Comparison of ENCODE assay signal across 29 mouse cellular contexts in genomic region chr5:92967906-92968305, GRCm38 (mm10).
"Had no signal": no experiment of that assay in that cellular context is flagged by ENCODE, and none has a peak within 500 bp of the region (broad histone marks: within the 10 kb centered on the region; RNA-seq: fewer than 3 reads in every experiment).

No protein-coding gene starts in this region.

- H3K4me3 ChIP-seq: limb, embryonic 10.5 days; limb, embryonic 12.5 days; limb, embryonic 13.5 days; limb, embryonic 15.5 days; liver, embryonic 12.5 days; liver, embryonic 13.5 days; liver, embryonic 15.5 days; lung, embryonic 15.5 days; megakaryocyte, embryonic 14.5 days; midbrain, embryonic 10.5 days; midbrain, embryonic 12.5 days; midbrain, embryonic 13.5 days; midbrain, embryonic 15.5 days; myocyte had no signal

- H3K4me1 ChIP-seq: limb, embryonic 15.5 days; liver, embryonic 12.5 days; liver, embryonic 13.5 days; liver, embryonic 15.5 days; lung, embryonic 15.5 days; midbrain, embryonic 10.5 days; midbrain, embryonic 12.5 days; midbrain, embryonic 13.5 days; midbrain, embryonic 15.5 days had no signal

- H3K27me3 ChIP-seq: limb, embryonic 12.5 days; limb, embryonic 13.5 days; limb, embryonic 15.5 days; liver, embryonic 13.5 days; liver, embryonic 15.5 days; lung, embryonic 15.5 days; midbrain, embryonic 12.5 days; midbrain, embryonic 13.5 days; midbrain, embryonic 15.5 days had no signal

- H3K27ac ChIP-seq: limb, embryonic 10.5 days; limb, embryonic 12.5 days; limb, embryonic 13.5 days; limb, embryonic 15.5 days; liver, embryonic 12.5 days; liver, embryonic 13.5 days; liver, embryonic 14.5 days; liver, embryonic 15.5 days; lung, embryonic 15.5 days; macrophage; midbrain, embryonic 10.5 days; midbrain, embryonic 12.5 days; midbrain, embryonic 13.5 days; midbrain, embryonic 15.5 days had no signal

- H3K4me2 ChIP-seq: limb, embryonic 12.5 days; limb, embryonic 13.5 days; limb, embryonic 15.5 days; liver, embryonic 11.5 days; liver, embryonic 12.5 days; liver, embryonic 13.5 days; liver, embryonic 15.5 days; lung, embryonic 14.5 days; lung, embryonic 15.5 days; midbrain, embryonic 11.5 days; midbrain, embryonic 12.5 days; midbrain, embryonic 13.5 days; midbrain, embryonic 15.5 days had no signal

- H3K36me3 ChIP-seq: limb, embryonic 15.5 days; liver, embryonic 13.5 days; liver, embryonic 15.5 days had no signal

- H3K9me3 ChIP-seq: limb, embryonic 10.5 days; limb, embryonic 12.5 days; limb, embryonic 13.5 days; limb, embryonic 15.5 days; liver, embryonic 12.5 days; liver, embryonic 13.5 days; liver, embryonic 15.5 days; lung, embryonic 15.5 days; midbrain, embryonic 10.5 days; midbrain, embryonic 12.5 days; midbrain, embryonic 13.5 days; midbrain, embryonic 15.5 days had no signal

- DNase-seq: left cerebral cortex, postnatal 4 days; liver; liver, embryonic 13.5 days; liver, postnatal 0 days; lung, adult 18-20 months; lung, adult 2 months; lung, embryonic 14.5 days; lung, postnatal 10 days; lung, postnatal 14 days; lung, postnatal 36 days; lung, postnatal 4 days; midbrain, embryonic 14.5 days had no signal

- H3K9ac ChIP-seq: limb, embryonic 12.5 days; limb, embryonic 13.5 days; limb, embryonic 15.5 days; liver, embryonic 12.5 days; liver, embryonic 13.5 days; liver, embryonic 14.5 days; liver, embryonic 15.5 days; liver, postnatal 0 days; lung, embryonic 14.5 days; lung, embryonic 15.5 days; midbrain, embryonic 12.5 days; midbrain, embryonic 13.5 days; midbrain, embryonic 15.5 days had no signal
